Mouse (Mus musculus) lung, postnatal 0 days (tissue): ENCODE results near the gene Dnah12.

Experiments used
- CTCF ChIP-seq: IDR thresholded peaks from 2 replicates; pipeline ENCODE4 v1.5.1; 2016; ENCODE audit warnings: antibody characterized with exemption, mild to moderate bottlenecking
- EP300 ChIP-seq: IDR thresholded peaks from 2 replicates; pipeline ENCODE4 v1.6.1; 2016; ENCODE audit warnings: antibody characterized with exemption, mild to moderate bottlenecking, control low read depth

GRCm38 (mm10) chr14:26764827-26765226, 71.8 kb downstream of the Dnah12 start:
- TF ChIP-seq CTCF = no peak
- no peak for TF ChIP-seq EP300
